ENCODE assay signal across 8 mouse cellular contexts in genomic region chr9:48740098-48740505, GRCm38 (mm10).
DNase-seq lines count a peak whose midpoint lies in the region; ATAC-seq and TF ChIP-seq lines count a peak whose summit lies in the region.

No protein-coding gene starts in this region.

- H3K4me1 ChIP-seq in liver, postnatal 0 days (ENCODE audit: insufficient read depth) = peaks cover 32% of the 10 kb centered on the region
- peaks cover 67% of the 10 kb centered on the region for H3K4me1 ChIP-seq in neural tube, embryonic 15.5 days

- peak overlapping the region; percentile 29 for H3K4me2 ChIP-seq in liver, postnatal 0 days (ENCODE audit: low read depth, low read length)
- H3K4me2 ChIP-seq in neural tube, embryonic 15.5 days = peak overlapping the region; percentile 33

- H3K4me3 ChIP-seq in liver, postnatal 0 days (ENCODE audit: low read depth, low read length) = no peak overlapping the region
- H3K4me3 ChIP-seq in neural tube, embryonic 15.5 days (replicated peaks) = no peak overlapping the region

- intact Hi-C loops in heart, postnatal 36 days (cut with DNase I) = no loop called here

- H3K9ac ChIP-seq in liver, postnatal 0 days (replicated peaks) = no peak overlapping the region
- no peak overlapping the region for H3K9ac ChIP-seq in neural tube, embryonic 15.5 days (replicated peaks)

- no peaks in the 10 kb centered on the region for H3K27me3 ChIP-seq in liver, postnatal 0 days (ENCODE audit: insufficient read depth, low read length)
- H3K27me3 ChIP-seq in neural tube, embryonic 15.5 days (replicated peaks) = no peaks in the 10 kb centered on the region

- no peak for TF ChIP-seq CTCF in liver, postnatal 0 days (IDR thresholded peaks at IDR 0.05; ENCODE audit: low read depth)

- 13% methylated on average over 11 of the region's 11 CpGs for WGBS in liver, postnatal 0 days (ENCODE audit: insufficient replicate concordance)
- WGBS in neural tube, embryonic 15.5 days = 17% methylated on average over 11 of the region's 11 CpGs

- peak; percentile 97 for TF ChIP-seq EP300 in liver, postnatal 0 days (IDR thresholded peaks at IDR 0.05; ENCODE audit: low read depth)

- peak overlapping the region; percentile 83 for H3K27ac ChIP-seq in liver, postnatal 0 days (ENCODE audit: low read depth)
- peak overlapping the region; percentile 78 for H3K27ac ChIP-seq in neural tube, embryonic 15.5 days (replicated peaks)

- no peaks in the 10 kb centered on the region for H3K9me3 ChIP-seq in liver, postnatal 0 days (ENCODE audit: low read length)
- H3K9me3 ChIP-seq in neural tube, embryonic 15.5 days (replicated peaks) = no peaks in the 10 kb centered on the region

- DNase-seq in CD8-positive naive resting alpha-beta T cell, adult 2 months (ENCODE audit: low read depth in 2 of 2, low spot score in 2 of 2) = peak; percentile 54 to 69
- peak; percentile 96 for DNase-seq in cerebellum, adult 11 months
- peak; percentile 88 for DNase-seq in forelimb bud, embryonic 11.5 days (ENCODE audit: low read depth, low spot score)
- peak; percentile 98 to 99 for DNase-seq in heart, postnatal 36 days
- peak; percentile 88 to 98 for DNase-seq in layer of hippocampus, adult 18-20 months (ENCODE audit: low spot score in 2 of 2)
- DNase-seq in liver, postnatal 0 days = peak; percentile 92
- peak; percentile 99 for DNase-seq in testis, postnatal 10 days (ENCODE audit: low spot score)

- H3K36me3 ChIP-seq in liver, postnatal 0 days (replicated peaks; ENCODE audit: insufficient read depth, low read length) = no peaks in the 10 kb centered on the region; the same call in 1 of the 2 replicates
- H3K36me3 ChIP-seq in neural tube, embryonic 15.5 days = no peaks in the 10 kb centered on the region

- peak; percentile 73 for ATAC-seq in liver, postnatal 0 days
- peak; percentile 76 for ATAC-seq in neural tube, embryonic 15.5 days (ENCODE audit: low FRiP score)
